Mouse (Mus musculus) liver, embryonic 12.5 days (tissue): Measurements from ENCODE around the gene Fam124a. TPM values are rescaled to one million over a fixed set of nuclear protein-coding genes. Genes with fewer than 3 reads are reported as not detected.
"Not testable (repeated sequence)": the region's sequence is repeated elsewhere in the genome, so short reads cannot be mapped to it uniquely, and the experiment has no call there.

Experiments used
- ATAC-seq: fragments of 200-750 bp; cut with Nextera tagmentation; 2 replicates; pipeline ENCODE4 v1.8.0; 2017; ENCODE audit warnings: moderate number of reproducible peaks, mild to moderate bottlenecking, moderate library complexity
- H3K27ac ChIP-seq: fragments of 300-500 bp; sonication (generic); 2 replicates; pipeline ENCODE4 v1.5.1; 2016; ENCODE audit warnings: mild to moderate bottlenecking
- H3K27me3 ChIP-seq: fragments of 300-500 bp; sonication (generic); replicated peaks from 2 replicates; pipeline ENCODE4 v1.6.1; 2016; ENCODE audit warnings: mild to moderate bottlenecking, moderate library complexity
- H3K36me3 ChIP-seq: fragments of 300-500 bp; sonication (generic); 2 replicates; pipeline ENCODE4 v1.6.1; 2016; ENCODE audit warnings: mild to moderate bottlenecking, moderate library complexity
- H3K4me1 ChIP-seq: fragments of 300-500 bp; sonication (generic); 2 replicates; pipeline ENCODE4 v1.6.1; 2016
- H3K4me2 ChIP-seq: fragments of 300-500 bp; sonication (generic); 2 replicates; pipeline ENCODE4 v1.6.1; 2016; ENCODE audit warnings: mild to moderate bottlenecking, moderate library complexity
- H3K4me3 ChIP-seq: fragments of 300-500 bp; sonication (generic); 2 replicates; pipeline ENCODE4 v1.5.1; 2016; ENCODE audit warnings: mild to moderate bottlenecking, moderate library complexity
- H3K9ac ChIP-seq: fragments of 300-500 bp; sonication (generic); 2 replicates; pipeline ENCODE4 v1.6.1; 2016; ENCODE audit warnings: mild to moderate bottlenecking, moderate library complexity
- H3K9me3 ChIP-seq: fragments of 300-500 bp; sonication (generic); replicated peaks from 2 replicates; pipeline ENCODE4 v1.6.1; 2016; ENCODE audit warnings: mild to moderate bottlenecking, moderate library complexity
- WGBS: fragments of 180-500 bp; shearing (Covaris S2); methylation state at CpG from one replicate; pipeline ENCODE4 v1.1.7; 2016; ENCODE audit not compliant: insufficient replicate concordance; 5-methylcytosine and 5-hydroxymethylcytosine counted together
- polyA plus RNA-seq: library from polyadenylated mRNA; unstranded; fragments of >200 nt; fragmentation: Nextera tagmentation; extraction: Ambion mirVana; gene quantifications from 2 replicates; pipeline ENCODE4 v1.2.1, GENCODE M21; 2016

Gene Fam124a
- polyA plus RNA-seq, 1 experiment from 2014 or later, result 2.9 TPM

GRCm38 (mm10) chr14:62553786-62554185 is 1.8 kb upstream of the Fam124a start:
- WGBS, result 65% methylated on average over 5 of the region's 5 CpGs
- no peak overlapping the region for H3K9ac ChIP-seq
- peaks cover 20% of the 10 kb centered on the region for H3K4me1 ChIP-seq
- no peaks in the 10 kb centered on the region for H3K36me3 ChIP-seq
- peaks cover 53% of the 10 kb centered on the region for H3K27me3 ChIP-seq
- no peak overlapping the region for H3K4me3 ChIP-seq
- ATAC-seq, result no peak
- no peaks in the 10 kb centered on the region for H3K9me3 ChIP-seq
- no peak overlapping the region for H3K27ac ChIP-seq
- H3K4me2 ChIP-seq, result no peak overlapping the region

- ATAC-seq, result peak; percentile 54; the same call in 1 of the 2 replicates
- Histone ChIP-seq H3K4me2 (peak overlapping the region; percentile 84), H3K27ac (peak overlapping the region; percentile 34; the same call in 1 of the 2 replicates), H3K4me1 (peaks cover 20% of the 10 kb centered on the region), H3K9ac (peak overlapping the region; percentile 66), H3K4me3 (peak overlapping the region; percentile 61), H3K27me3 (peaks cover 63% of the 10 kb centered on the region), H3K9me3 (no peaks in the 10 kb centered on the region), H3K36me3 (no peaks in the 10 kb centered on the region)
- 10% methylated on average over 33 of the region's 38 CpGs for WGBS
Observed at GRCm38 (mm10) chr14:62555840-62556810, 588 bp downstream of the Fam124a start.

GRCm38 (mm10) chr14:62557111-62557510 is 1.6 kb downstream of the Fam124a start:
- H3K9me3 ChIP-seq, result no peaks in the 10 kb centered on the region
- H3K4me3 ChIP-seq, result no peak overlapping the region
- no peaks in the 10 kb centered on the region for H3K36me3 ChIP-seq
- H3K27ac ChIP-seq, result no peak overlapping the region
- peak overlapping the region; percentile 84; the same call in 1 of the 2 replicates for H3K4me2 ChIP-seq
- peaks cover 63% of the 10 kb centered on the region for H3K27me3 ChIP-seq
- 68% methylated on average over 3 of the region's 3 CpGs for WGBS
- H3K4me1 ChIP-seq, result peaks cover 20% of the 10 kb centered on the region
- no peak overlapping the region for H3K9ac ChIP-seq
- ATAC-seq, result no peak

GRCm38 (mm10) chr14:62561875-62562748 is 6.6 kb downstream of the Fam124a start:
- H3K4me1 ChIP-seq, result no peaks in the 10 kb centered on the region
- no peak for ATAC-seq
- H3K9ac ChIP-seq, result no peak overlapping the region
- no peak overlapping the region for H3K27ac ChIP-seq
- no peak overlapping the region for H3K4me3 ChIP-seq
- no peak overlapping the region for H3K4me2 ChIP-seq
- H3K27me3 ChIP-seq, result peaks cover 26% of the 10 kb centered on the region
- 54% methylated on average over 17 of the region's 17 CpGs for WGBS
- H3K36me3 ChIP-seq, result no peaks in the 10 kb centered on the region
- H3K9me3 ChIP-seq, result no peaks in the 10 kb centered on the region

- WGBS, result 74% methylated on average over 7 of the region's 7 CpGs
- Histone ChIP-seq H3K4me3 (no peak overlapping the region), H3K27ac (no peak overlapping the region), H3K9ac (no peak overlapping the region), H3K4me2 (no peak overlapping the region), H3K4me1 (no peaks in the 10 kb centered on the region), H3K9me3 (no peaks in the 10 kb centered on the region), H3K36me3 (no peaks in the 10 kb centered on the region), H3K27me3 (peaks cover 11% of the 10 kb centered on the region)
- ATAC-seq, result no peak
Observed at GRCm38 (mm10) chr14:62563679-62564078, 8.1 kb downstream of the Fam124a start.

GRCm38 (mm10) chr14:62566821-62567220 is 11.3 kb downstream of the Fam124a start, which contains the start of gene Gm4131:
Gm4131 (minus strand) TSS chr14:62566921.
- ATAC-seq, H3K36me3 ChIP-seq, H3K4me3 ChIP-seq, H3K4me1 ChIP-seq, H3K9ac ChIP-seq, H3K4me2 ChIP-seq, H3K9me3 ChIP-seq, H3K27me3 ChIP-seq, H3K27ac ChIP-seq: not testable (repeated sequence)
- WGBS, result 74% methylated on average over 9 of the region's 9 CpGs

- ATAC-seq, result no peak
- no peaks in the 10 kb centered on the region for H3K36me3 ChIP-seq
- WGBS, result 70% methylated on average over 5 of the region's 5 CpGs
- 0 out of 2 replicates have a peak, but pooled peaks cover 3% of the 10 kb centered on the region for H3K27me3 ChIP-seq
- no peaks in the 10 kb centered on the region for H3K9me3 ChIP-seq
- H3K4me1 ChIP-seq, result no peaks in the 10 kb centered on the region
- H3K4me2 ChIP-seq, result no peak overlapping the region
- no peak overlapping the region for H3K4me3 ChIP-seq
- no peak overlapping the region for H3K9ac ChIP-seq
- H3K27ac ChIP-seq, result no peak overlapping the region
Observed at GRCm38 (mm10) chr14:62569463-62569862, 13.9 kb downstream of the Fam124a start.

GRCm38 (mm10) chr14:62570299-62570698 is 14.8 kb downstream of the Fam124a start:
- Histone ChIP-seq H3K4me1 (no peaks in the 10 kb centered on the region), H3K9me3 (no peaks in the 10 kb centered on the region), H3K4me3 (no peak overlapping the region), H3K4me2 (no peak overlapping the region), H3K27me3 (0 out of 2 replicates have a peak, but pooled peaks cover 4% of the 10 kb centered on the region), H3K36me3 (no peaks in the 10 kb centered on the region), H3K9ac (no peak overlapping the region), H3K27ac (no peak overlapping the region)
- ATAC-seq, result no peak
- WGBS, result 35% methylated on average over 4 of the region's 4 CpGs

- Histone ChIP-seq H3K9me3 (no peaks in the 10 kb centered on the region), H3K4me3 (no peak overlapping the region), H3K27ac (no peak overlapping the region), H3K36me3 (no peaks in the 10 kb centered on the region), H3K9ac (no peak overlapping the region), H3K4me1 (no peaks in the 10 kb centered on the region), H3K4me2 (no peak overlapping the region), H3K27me3 (0 out of 2 replicates have a peak, but pooled peaks cover 7% of the 10 kb centered on the region)
- ATAC-seq, result no peak
- 6% methylated on average over 1 of the region's 3 CpGs for WGBS
Observed at GRCm38 (mm10) chr14:62573454-62573853, 17.9 kb downstream of the Fam124a start.

GRCm38 (mm10) chr14:62574906-62575305 is 19.4 kb downstream of the Fam124a start:
- H3K27ac ChIP-seq, result no peak overlapping the region
- H3K4me2 ChIP-seq, result no peak overlapping the region
- 61% methylated on average over 6 of the region's 6 CpGs for WGBS
- H3K36me3 ChIP-seq, result no peaks in the 10 kb centered on the region
- no peak overlapping the region for H3K4me3 ChIP-seq
- no peak for ATAC-seq
- no peaks in the 10 kb centered on the region for H3K4me1 ChIP-seq
- H3K27me3 ChIP-seq, result 0 out of 2 replicates have a peak, but pooled peaks cover 7% of the 10 kb centered on the region
- no peaks in the 10 kb centered on the region for H3K9me3 ChIP-seq
- H3K9ac ChIP-seq, result no peak overlapping the region

- no peak overlapping the region for H3K4me3 ChIP-seq
- H3K27me3 ChIP-seq, result 0 out of 2 replicates have a peak, but pooled peaks cover 7% of the 10 kb centered on the region
- WGBS, result 54% methylated on average over 8 of the region's 8 CpGs
- no peaks in the 10 kb centered on the region for H3K36me3 ChIP-seq
- no peaks in the 10 kb centered on the region for H3K4me1 ChIP-seq
- no peaks in the 10 kb centered on the region for H3K9me3 ChIP-seq
- no peak overlapping the region for H3K27ac ChIP-seq
- H3K4me2 ChIP-seq, result no peak overlapping the region
- no peak for ATAC-seq
- no peak overlapping the region for H3K9ac ChIP-seq
Observed at GRCm38 (mm10) chr14:62575862-62576261, 20.3 kb downstream of the Fam124a start.
